Mouse (Mus musculus): ENCODE data around the gene Dph2. TPM values are rescaled to one million over a fixed set of nuclear protein-coding genes. Genes with fewer than 3 reads are reported as not detected.

Gene Dph2
- total and polyA plus RNA-seq, 2 experiments = 1.7 to 10.2 TPM

GRCm38 (mm10) chr4:117882701-117883691, 8.8 kb downstream of the Dph2 start, which contains the start of gene B4galt2:
Gene B4galt2, minus strand, starts transcription at chr4:117883487.
- H3K36me3 ChIP-seq (ENCODE audit: control insufficient read depth, insufficient read depth, low read length) = peaks cover 12% of the 10 kb centered on the region; the same call in 1 of the 2 replicates
- no peak for TF ChIP-seq CTCF (IDR thresholded peaks at IDR 0.05; ENCODE audit: low read depth, low read length)
- no peak for TF ChIP-seq POLR2A (IDR thresholded peaks at IDR 0.05; ENCODE audit: extremely low read depth, insufficient read depth, low read length)
- H3K79me2 ChIP-seq (ENCODE audit: control insufficient read depth, insufficient read depth, low read length) = peaks cover 5% of the 10 kb centered on the region; the same call in 1 of the 2 replicates
- WGBS = 8% methylated on average over 84 of the region's 103 CpGs
- no peaks in the 10 kb centered on the region for H3K27me3 ChIP-seq (ENCODE audit: control insufficient read depth, insufficient read depth, low read length)
- DNase-seq (ENCODE audit: extremely low read depth, low read depth, low spot score) = no peak
- H3K27ac ChIP-seq (replicated peaks; ENCODE audit: insufficient read depth, low read depth, low read length) = no peak within 1 kb of the TSS
- H3K4me3 ChIP-seq (ENCODE audit: insufficient read depth, low read depth, low read length) = peak within 1 kb of the TSS; percentile 47
- peaks cover 10% of the 10 kb centered on the region for H3K4me1 ChIP-seq (ENCODE audit: control insufficient read depth, insufficient read depth, low read length)
- peak within 1 kb of the TSS; percentile 62 for H3K9ac ChIP-seq (ENCODE audit: low read depth, low read length)

- peaks cover 3% of the 10 kb centered on the region for H3K4me1 ChIP-seq (ENCODE audit: control insufficient read depth, insufficient read depth, low read length)
- 78% methylated on average over 5 of the region's 5 CpGs for WGBS
- no peak overlapping the region for H3K27ac ChIP-seq (replicated peaks; ENCODE audit: insufficient read depth, low read depth, low read length)
- no peaks in the 10 kb centered on the region for H3K27me3 ChIP-seq (ENCODE audit: control insufficient read depth, insufficient read depth, low read length)
- H3K9ac ChIP-seq (ENCODE audit: low read depth, low read length) = no peak overlapping the region
- no peak overlapping the region for H3K4me3 ChIP-seq (ENCODE audit: insufficient read depth, low read depth, low read length)
- no peak for TF ChIP-seq POLR2A (IDR thresholded peaks at IDR 0.05; ENCODE audit: extremely low read depth, insufficient read depth, low read length)
- TF ChIP-seq CTCF (IDR thresholded peaks at IDR 0.05; ENCODE audit: low read depth, low read length) = no peak
- no peaks in the 10 kb centered on the region for H3K79me2 ChIP-seq (ENCODE audit: control insufficient read depth, insufficient read depth, low read length)
- H3K36me3 ChIP-seq (ENCODE audit: control insufficient read depth, insufficient read depth, low read length) = no peaks in the 10 kb centered on the region
- DNase-seq (ENCODE audit: extremely low read depth, low read depth, low spot score) = no peak
These were observed 13.1 kb downstream of the Dph2 start for GRCm38 (mm10) chr4:117878703-117879102.

GRCm38 (mm10) chr4:117878301-117878700, 13.5 kb downstream of the Dph2 start:
- Histone ChIP-seq H3K36me3 (ENCODE audit: control insufficient read depth, insufficient read depth, low read length) (no peaks in the 10 kb centered on the region), H3K9ac (ENCODE audit: low read depth, low read length) (no peak overlapping the region), H3K27ac (replicated peaks; ENCODE audit: insufficient read depth, low read depth, low read length) (no peak overlapping the region), H3K4me3 (ENCODE audit: insufficient read depth, low read depth, low read length) (no peak overlapping the region), H3K4me1 (ENCODE audit: control insufficient read depth, insufficient read depth, low read length) (no peaks in the 10 kb centered on the region), H3K27me3 (ENCODE audit: control insufficient read depth, insufficient read depth, low read length) (no peaks in the 10 kb centered on the region), H3K79me2 (ENCODE audit: control insufficient read depth, insufficient read depth, low read length) (no peaks in the 10 kb centered on the region)
- no peak for DNase-seq (ENCODE audit: extremely low read depth, low read depth, low spot score)
- WGBS = 80% methylated on average over 10 of the region's 10 CpGs
- no peak for TF ChIP-seq CTCF (IDR thresholded peaks at IDR 0.05; ENCODE audit: low read depth, low read length)

GRCm38 (mm10) chr4:117873615-117874014, 18.2 kb downstream of the Dph2 start:
- TF ChIP-seq CTCF (IDR thresholded peaks at IDR 0.05; ENCODE audit: low read depth, low read length) = no peak
- no peak for TF ChIP-seq POLR2A (IDR thresholded peaks at IDR 0.05; ENCODE audit: extremely low read depth, insufficient read depth, low read length)
- no peak for DNase-seq (ENCODE audit: extremely low read depth, low read depth, low spot score)
- Histone ChIP-seq H3K4me3 (ENCODE audit: insufficient read depth, low read depth, low read length) (no peak overlapping the region), H3K27ac (replicated peaks; ENCODE audit: insufficient read depth, low read depth, low read length) (no peak overlapping the region), H3K79me2 (ENCODE audit: control insufficient read depth, insufficient read depth, low read length) (no peaks in the 10 kb centered on the region), H3K27me3 (ENCODE audit: control insufficient read depth, insufficient read depth, low read length) (no peaks in the 10 kb centered on the region), H3K36me3 (ENCODE audit: control insufficient read depth, insufficient read depth, low read length) (no peaks in the 10 kb centered on the region), H3K4me1 (ENCODE audit: control insufficient read depth, insufficient read depth, low read length) (no peaks in the 10 kb centered on the region), H3K9ac (ENCODE audit: low read depth, low read length) (no peak overlapping the region)
- 94% methylated on average over 9 of the region's 9 CpGs for WGBS

GRCm38 (mm10) chr4:117872471-117872886, 19.4 kb downstream of the Dph2 start, which contains the start of gene Ccdc24:
Gene Ccdc24, minus strand, starts transcription at chr4:117872557.
- H3K4me3 ChIP-seq (ENCODE audit: insufficient read depth, low read depth, low read length) = no peak within 1 kb of the TSS
- TF ChIP-seq CTCF (IDR thresholded peaks at IDR 0.05; ENCODE audit: low read depth, low read length) = no peak
- TF ChIP-seq POLR2A (IDR thresholded peaks at IDR 0.05; ENCODE audit: extremely low read depth, insufficient read depth, low read length) = no peak
- H3K4me1 ChIP-seq (ENCODE audit: control insufficient read depth, insufficient read depth, low read length) = no peaks in the 10 kb centered on the region
- 10% methylated on average over 14 of the region's 14 CpGs for WGBS
- H3K27ac ChIP-seq (replicated peaks; ENCODE audit: insufficient read depth, low read depth, low read length) = no peak within 1 kb of the TSS
- DNase-seq (ENCODE audit: extremely low read depth, low read depth, low spot score) = peak; percentile 35
- H3K79me2 ChIP-seq (ENCODE audit: control insufficient read depth, insufficient read depth, low read length) = no peaks in the 10 kb centered on the region
- no peak within 1 kb of the TSS for H3K9ac ChIP-seq (ENCODE audit: low read depth, low read length)
- H3K36me3 ChIP-seq (ENCODE audit: control insufficient read depth, insufficient read depth, low read length) = no peaks in the 10 kb centered on the region
- no peaks in the 10 kb centered on the region for H3K27me3 ChIP-seq (ENCODE audit: control insufficient read depth, insufficient read depth, low read length)

GRCm38 (mm10) chr4:117871787-117872186, 20.0 kb downstream of the Dph2 start:
- Histone ChIP-seq H3K27me3 (ENCODE audit: control insufficient read depth, insufficient read depth, low read length) (no peaks in the 10 kb centered on the region), H3K9ac (ENCODE audit: low read depth, low read length) (no peak overlapping the region), H3K79me2 (ENCODE audit: control insufficient read depth, insufficient read depth, low read length) (no peaks in the 10 kb centered on the region), H3K4me1 (ENCODE audit: control insufficient read depth, insufficient read depth, low read length) (no peaks in the 10 kb centered on the region), H3K4me3 (ENCODE audit: insufficient read depth, low read depth, low read length) (no peak overlapping the region), H3K27ac (replicated peaks; ENCODE audit: insufficient read depth, low read depth, low read length) (no peak overlapping the region), H3K36me3 (ENCODE audit: control insufficient read depth, insufficient read depth, low read length) (no peaks in the 10 kb centered on the region)
- DNase-seq (ENCODE audit: extremely low read depth, low read depth, low spot score) = no peak
- no peak for TF ChIP-seq CTCF (IDR thresholded peaks at IDR 0.05; ENCODE audit: low read depth, low read length)
- TF ChIP-seq POLR2A (IDR thresholded peaks at IDR 0.05; ENCODE audit: extremely low read depth, insufficient read depth, low read length) = no peak
- 84% methylated on average over 7 of the region's 7 CpGs for WGBS
